Mouse (Mus musculus): ENCODE data around the gene Gjd2.

DNA sequence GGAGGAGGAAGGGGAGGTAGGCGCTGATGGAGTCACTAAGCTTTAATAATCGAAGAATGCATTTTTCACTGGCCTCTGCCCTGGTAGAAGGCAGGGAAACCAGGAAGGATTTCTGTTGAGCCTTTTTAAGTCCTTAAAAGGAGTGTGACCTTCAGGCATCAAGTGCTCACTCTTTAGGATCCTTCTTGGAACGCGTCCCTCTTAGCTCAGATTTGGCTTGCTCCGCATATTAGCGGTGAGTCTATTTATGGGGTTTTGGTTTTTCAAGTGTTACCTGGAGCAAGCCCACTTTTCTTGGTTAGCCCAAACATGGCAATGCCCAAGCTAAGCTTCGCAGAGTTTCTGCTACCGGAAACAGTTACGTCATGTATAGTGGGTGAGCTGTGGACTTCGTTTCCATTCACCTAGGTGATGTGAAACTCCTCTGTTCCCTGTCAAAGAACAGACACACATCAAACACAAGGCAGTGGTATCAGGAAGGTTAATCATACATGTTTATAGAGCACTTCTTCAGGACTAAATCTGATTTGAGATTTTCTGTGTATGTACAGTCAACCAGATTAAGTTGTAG is 44.9 kb upstream of the Gjd2 start:
- TF ChIP-seq CTCF (IDR thresholded peaks at IDR 0.05; ENCODE audit: control insufficient read depth, insufficient read depth, insufficient replicate concordance, low read depth, low read length) = no peak
- TF ChIP-seq POLR2A (IDR thresholded peaks at IDR 0.05; ENCODE audit: control insufficient read depth, low read depth, low read length) = no peak

Data from testis, adult 2 months (tissue).